ENCODE assay signal across 8 mouse cellular contexts in the genomic region with DNA sequence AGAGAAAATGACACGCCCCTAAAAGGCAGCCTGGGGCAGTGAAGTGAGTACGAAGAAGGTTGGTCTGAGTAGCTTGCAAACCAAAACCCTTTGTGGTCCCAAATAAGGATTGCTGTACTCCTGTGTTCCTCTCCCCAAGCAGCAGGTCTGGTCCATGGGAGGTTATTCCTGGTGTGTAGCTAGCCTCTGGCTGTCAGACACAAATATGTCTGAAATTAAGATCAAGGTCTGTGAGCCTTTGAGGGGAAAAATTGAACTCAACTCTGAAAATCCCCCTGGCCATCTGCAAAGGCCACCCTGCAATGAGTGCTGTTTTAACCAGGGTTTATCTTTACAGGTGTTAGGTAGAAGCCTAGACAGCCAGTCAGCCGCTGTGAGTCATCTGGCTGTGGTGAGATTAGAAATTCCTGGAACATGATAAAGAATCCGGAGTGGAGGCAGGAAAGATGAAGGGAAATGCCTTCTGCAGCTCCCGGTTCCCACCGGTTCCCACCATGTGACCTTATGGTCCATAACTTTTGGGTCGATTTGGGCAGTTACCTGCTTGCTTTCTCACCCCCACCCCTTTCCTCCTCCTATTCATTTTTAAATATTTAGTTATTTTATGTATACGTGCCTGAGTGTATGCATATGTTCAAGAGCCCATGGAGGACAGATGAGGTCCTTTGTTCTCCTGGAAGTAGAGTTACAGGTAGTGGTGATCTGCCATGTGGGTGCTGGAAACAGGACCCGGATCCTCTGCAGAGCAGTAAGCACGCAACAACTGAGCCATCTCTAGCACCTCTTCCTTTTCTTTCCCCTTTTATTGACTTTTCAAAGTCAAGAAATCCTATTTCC.
DNase-seq lines count a peak whose midpoint lies in the region; ATAC-seq and TF ChIP-seq lines count a peak whose summit lies in the region.

No protein-coding gene starts in this region.

- H3K4me1 ChIP-seq in kidney, embryonic 15.5 days: peaks cover 12% of the 10 kb centered on the region; the same call in 1 of the 2 replicates
- H3K4me1 ChIP-seq in neural tube, embryonic 14.5 days (ENCODE audit: control insufficient read depth, insufficient read depth, low read length): no peaks in the 10 kb centered on the region
- H3K4me1 ChIP-seq in thymus, adult 2 months (replicated peaks; ENCODE audit: control insufficient read depth, insufficient read depth, low read length): no peaks in the 10 kb centered on the region

- TF ChIP-seq CTCF in thymus, adult 2 months (IDR thresholded peaks at IDR 0.05; ENCODE audit: borderline replicate concordance, control insufficient read depth, extremely low read depth, insufficient read depth, low read length, poor library complexity): no peak

- no peak for TF ChIP-seq POLR2A in thymus, adult 2 months (IDR thresholded peaks at IDR 0.05; ENCODE audit: control insufficient read depth, extremely low read depth, insufficient read depth, low read length, poor library complexity)

- H3K4me3 ChIP-seq in kidney, embryonic 15.5 days (replicated peaks): peak overlapping the region; percentile 46
- no peak overlapping the region for H3K4me3 ChIP-seq in neural tube, embryonic 14.5 days (ENCODE audit: low read depth, low read length)
- no peak overlapping the region for H3K4me3 ChIP-seq in thymus, adult 2 months (ENCODE audit: control insufficient read depth, insufficient read depth, low read length)

- WGBS in kidney, embryonic 15.5 days: 9% methylated on average over 10 of the region's 10 CpGs
- 17% methylated on average over 10 of the region's 10 CpGs for WGBS in neural tube, embryonic 14.5 days
- 20% methylated on average over 10 of the region's 10 CpGs for WGBS in thymus, adult 2 months

- no peak for DNase-seq in kidney, postnatal 36 days
- peak; percentile 45 for DNase-seq in liver
- no peak for DNase-seq in thymus, adult 2 months
- DNase-seq in testis, postnatal 14 days (ENCODE audit: low spot score): no peak
- DNase-seq in thymus, postnatal 25 days: no peak

- H3K9ac ChIP-seq in kidney, embryonic 15.5 days: no peak overlapping the region
- no peak overlapping the region for H3K9ac ChIP-seq in neural tube, embryonic 14.5 days (replicated peaks; ENCODE audit: low read depth, low read length)

- no peaks in the 10 kb centered on the region for H3K9me3 ChIP-seq in kidney, embryonic 15.5 days (replicated peaks)
- H3K9me3 ChIP-seq in neural tube, embryonic 14.5 days (ENCODE audit: control insufficient read depth, low read length): no peaks in the 10 kb centered on the region

- no peaks in the 10 kb centered on the region for H3K36me3 ChIP-seq in kidney, embryonic 15.5 days
- no peaks in the 10 kb centered on the region for H3K36me3 ChIP-seq in neural tube, embryonic 14.5 days (ENCODE audit: control insufficient read depth, insufficient read depth, low read length)
- no peaks in the 10 kb centered on the region for H3K36me3 ChIP-seq in thymus, adult 2 months (ENCODE audit: control insufficient read depth, insufficient read depth, low read length)

- no peak for ATAC-seq in kidney, embryonic 15.5 days (replicated peaks; ENCODE audit: low FRiP score)
- ATAC-seq in erythroid progenitor cell, adult 5-6 weeks (replicated peaks; ENCODE audit: low FRiP score, poor library complexity, severe bottlenecking): 0 out of 2 replicates have a peak, but pooled peaks have one; percentile 28
- ATAC-seq in neural tube, embryonic 14.5 days (ENCODE audit: low read depth): no peak

- H3K27ac ChIP-seq in kidney, embryonic 15.5 days: no peak overlapping the region
- H3K27ac ChIP-seq in neural tube, embryonic 14.5 days (ENCODE audit: low read depth, low read length): no peak overlapping the region
- no peak overlapping the region for H3K27ac ChIP-seq in thymus, adult 2 months (ENCODE audit: control insufficient read depth, insufficient read depth, low read length)

- peak overlapping the region; percentile 79 for H3K4me2 ChIP-seq in kidney, embryonic 15.5 days
- peak overlapping the region; percentile 88; the same call in 1 of the 2 replicates for H3K4me2 ChIP-seq in neural tube, embryonic 14.5 days (ENCODE audit: low read depth, low read length)

- H3K27me3 ChIP-seq in kidney, embryonic 15.5 days: peaks cover 63% of the 10 kb centered on the region
- H3K27me3 ChIP-seq in neural tube, embryonic 14.5 days (ENCODE audit: control insufficient read depth, insufficient read depth, low read length): peaks cover 13% of the 10 kb centered on the region
- H3K27me3 ChIP-seq in thymus, adult 2 months (ENCODE audit: control insufficient read depth, insufficient read depth, low read length): no peaks in the 10 kb centered on the region; the same call in none of the 2 replicates
